Mouse (Mus musculus) CH12.LX (cell line): ENCODE measurements around the gene Dpp6. TPM values are rescaled to one million over a fixed set of nuclear protein-coding genes. Genes with fewer than 3 reads are reported as not detected.

Experiments
- DNase-seq: peaks from one replicate; pipeline ENCODE4 v3.0.0-alpha.2; 2013; ENCODE audit errors: extremely low read depth
- H3K27ac ChIP-seq: 2 replicates; pipeline ENCODE4 v1.5.1; 2012; ENCODE audit warnings: low read depth, mild to moderate bottlenecking, control low read depth, moderate library complexity; ENCODE audit not compliant: insufficient read depth
- H3K27me3 ChIP-seq: replicated peaks from 2 replicates; pipeline ENCODE3; 2012; ENCODE audit warnings: inconsistent platforms
- H3K36me3 ChIP-seq, 2 experiments: replicated peaks in 1 of 2; 2 replicates each; pipeline versions ENCODE3 to v1.6.1; 2012; ENCODE audit warnings: inconsistent platforms in 1 of 2, low read length in 1 of 2, mild to moderate bottlenecking in 1 of 2, mixed read lengths in 1 of 2, moderate library complexity in 1 of 2; ENCODE audit not compliant: control insufficient read depth in 1 of 2, insufficient read depth in 1 of 2
- H3K4me1 ChIP-seq, 2 experiments: 2 replicates each; pipeline ENCODE4 v1.6.1; 2012; ENCODE audit warnings: inconsistent platforms in 1 of 2, moderate library complexity in 1 of 2; ENCODE audit not compliant: insufficient read depth in 2 of 2, control insufficient read depth in 1 of 2
- H3K4me2 ChIP-seq: 2 replicates; pipeline ENCODE4 v1.6.1; 2012; ENCODE audit warnings: low read depth, mild to moderate bottlenecking, control low read depth; ENCODE audit not compliant: poor library complexity, insufficient read depth, severe bottlenecking
- H3K4me3 ChIP-seq, 3 experiments: fragments of 150-350 bp in 1 of 3; sonication (generic) in 1 of 3; replicated peaks in 1 of 3; 2 replicates each; pipeline versions ENCODE3 to v1.5.1; 2011 to 2012; ENCODE audit warnings: low read depth in 2 of 3, low read length in 2 of 3, mild to moderate bottlenecking in 2 of 3, moderate library complexity in 2 of 3, control low read depth in 1 of 3, improper control_type of control experiment in 1 of 3, inconsistent platforms in 1 of 3, mixed read lengths in 1 of 3; ENCODE audit not compliant: poor library complexity in 1 of 3
- H3K79me2 ChIP-seq: replicated peaks from 2 replicates; pipeline ENCODE4 v1.6.1; 2012; ENCODE audit warnings: mild to moderate bottlenecking, moderate library complexity; ENCODE audit not compliant: control insufficient read depth, poor library complexity, insufficient read depth, severe bottlenecking; ENCODE audit errors: extremely low read depth
- H3K9ac ChIP-seq: 2 replicates; pipeline ENCODE4 v1.6.1; 2012; ENCODE audit warnings: low read depth, mild to moderate bottlenecking, control low read depth, moderate library complexity; ENCODE audit not compliant: insufficient read depth
- H3K9me3 ChIP-seq: replicated peaks from 2 replicates; pipeline ENCODE3; 2012; ENCODE audit warnings: low read length, inconsistent platforms, mixed read lengths
- BHLHE40 ChIP-seq: IDR thresholded peaks from 2 replicates; pipeline ENCODE4 v1.6.1; 2011; ENCODE audit warnings: mild to moderate bottlenecking, low read depth, low read length, improper control_type of control experiment
- CTCF ChIP-seq, 2 experiments: IDR thresholded peaks in 1 of 2; conservative IDR thresholded peaks in 1 of 2; 2 replicates each; pipeline ENCODE4 v1.5.1; 2011 to 2012; ENCODE audit warnings: low read depth in 2 of 2, low read length in 2 of 2, improper control_type of control experiment in 1 of 2, inconsistent platforms in 1 of 2, mild to moderate bottlenecking in 1 of 2, moderate library complexity in 1 of 2
- GABPA ChIP-seq: IDR thresholded peaks from 2 replicates; pipeline ENCODE4 v1.6.1; 2012; ENCODE audit warnings: low read depth, low read length, improper control_type of control experiment, inconsistent platforms; ENCODE audit not compliant: insufficient replicate concordance
- HCFC1 ChIP-seq: IDR thresholded peaks from 2 replicates; pipeline ENCODE4 v1.6.1; 2012; ENCODE audit warnings: low read depth, mild to moderate bottlenecking, inconsistent platforms, low read length, improper control_type of control experiment
- IRF4 ChIP-seq: IDR thresholded peaks from 2 replicates; pipeline ENCODE4 v1.6.1; 2014; ENCODE audit warnings: low read depth, mild to moderate bottlenecking, inconsistent platforms, low read length, improper control_type of control experiment
- MAFK ChIP-seq: IDR thresholded peaks from 2 replicates; pipeline ENCODE4 v1.6.1; 2011; ENCODE audit warnings: low read length, improper control_type of control experiment; ENCODE audit not compliant: insufficient replicate concordance
- MEF2A ChIP-seq: IDR thresholded peaks from 2 replicates; pipeline ENCODE4 v1.6.1; 2014; ENCODE audit warnings: low read depth, mild to moderate bottlenecking, inconsistent platforms, low read length, improper control_type of control experiment, borderline replicate concordance
- MYC ChIP-seq: IDR thresholded peaks from 2 replicates; pipeline ENCODE4 v1.6.1; 2011; ENCODE audit warnings: low read depth, mild to moderate bottlenecking, improper control_type of control experiment, low read length
- POLR2AphosphoS2 ChIP-seq: IDR thresholded peaks from 2 replicates; pipeline ENCODE4 v1.6.1; 2011; ENCODE audit warnings: low read depth, low read length, improper control_type of control experiment
- RAD21 ChIP-seq: IDR thresholded peaks from 2 replicates; pipeline ENCODE4 v1.6.1; 2011; ENCODE audit warnings: low read depth, mild to moderate bottlenecking, low read length, improper control_type of control experiment, moderate library complexity
- RCOR1 ChIP-seq: conservative IDR thresholded peaks from 2 replicates; pipeline ENCODE4 v1.6.1; 2012; ENCODE audit warnings: low read depth, mild to moderate bottlenecking, inconsistent platforms, low read length, improper control_type of control experiment
- SIN3A ChIP-seq: IDR thresholded peaks from 2 replicates; pipeline ENCODE4 v1.6.1; 2012; ENCODE audit warnings: low read length, improper control_type of control experiment, inconsistent platforms
- SMC3 ChIP-seq: IDR thresholded peaks from 2 replicates; pipeline ENCODE4 v1.6.1; 2011; ENCODE audit warnings: low read depth, low read length, improper control_type of control experiment
- TBP ChIP-seq: conservative IDR thresholded peaks from 2 replicates; pipeline ENCODE4 v1.6.1; 2011; ENCODE audit warnings: low read depth, low read length, improper control_type of control experiment
- TCF12 ChIP-seq: IDR thresholded peaks from 2 replicates; pipeline ENCODE4 v1.6.1; 2014; ENCODE audit warnings: low read depth, mild to moderate bottlenecking, inconsistent platforms, low read length, improper control_type of control experiment
- USF1 ChIP-seq: IDR thresholded peaks from 2 replicates; pipeline ENCODE4 v1.6.1; 2014; ENCODE audit warnings: low read depth, mild to moderate bottlenecking, inconsistent platforms, low read length, improper control_type of control experiment
- USF2 ChIP-seq: conservative IDR thresholded peaks from 2 replicates; pipeline ENCODE4 v1.6.1; 2011; ENCODE audit warnings: low read depth, low read length, improper control_type of control experiment
- dilution Hi-C: fragments of 300-500 bp; cut with MboI; formaldehyde crosslinking; loops from 2 replicates; pipeline ENCODE4 v1.14.3; 2020; ENCODE audit warnings: low sequenced_read_pairs; ENCODE audit not compliant: extremely low pct_unique_long_range_greater_than_20kb, extremely low pct_ligation_motif_present
- in situ Hi-C: fragments of 300-500 bp; cut with MboI; formaldehyde crosslinking; loops from 3 replicates; pipeline ENCODE4 v1.14.3; 2019; ENCODE audit warnings: low sequenced_read_pairs, low pct_ligation_motif_present, low pct_unique_long_range_greater_than_20kb, mixed read lengths
- polyA plus RNA-seq: library from polyadenylated mRNA; unstranded; fragments of >175 nt; gene quantifications from 2 replicates; pipeline ENCODE4 v1.2.1, GENCODE M21; 2012; ENCODE audit warnings: low read depth; ENCODE audit not compliant: insufficient read length
- total RNA-seq, 2 experiments: library from RNA; depleted of rRNA; stranded (reverse); fragments of 300-350 nt in 1 of 2; fragments of >200 nt in 1 of 2; gene quantifications; 2 replicates each; pipeline ENCODE4 v1.2.3; 2012 to 2014

The Dpp6 gene
- total and polyA plus RNA-seq, 3 experiments = not detected

DNA sequence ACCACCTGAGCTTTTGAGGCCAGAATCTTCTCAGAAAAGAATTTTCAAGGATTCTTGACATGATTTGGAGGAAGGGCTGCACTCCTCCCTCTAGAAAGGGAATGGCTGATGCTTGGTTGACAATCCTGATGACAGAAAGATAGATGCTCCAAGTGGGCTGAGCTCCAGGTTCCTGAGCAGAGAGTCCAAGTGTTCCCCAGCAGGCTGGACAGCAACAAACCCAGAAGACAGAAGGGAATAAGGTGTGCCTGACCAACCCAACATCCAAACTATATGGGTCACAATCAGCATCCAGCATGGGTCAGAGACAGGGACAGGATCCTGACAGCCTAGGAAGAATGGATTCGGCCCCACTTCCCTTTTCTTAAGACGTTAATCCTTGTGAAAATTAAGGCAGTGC lies 493.2 kb downstream of the Dpp6 start:
- H3K9me3 ChIP-seq = peaks cover 20% of the 10 kb centered on the region
- no peak overlapping the region for H3K4me2 ChIP-seq
- no peak for DNase-seq
- H3K9ac ChIP-seq = no peak overlapping the region
- no peaks in the 10 kb centered on the region for H3K36me3 ChIP-seq
- in situ Hi-C loops (no loop called here), dilution Hi-C loops (no loop called here)
- H3K27ac ChIP-seq = no peak overlapping the region
- H3K79me2 ChIP-seq = no peaks in the 10 kb centered on the region
- no peak for TF ChIP-seq SMC3
- TF ChIP-seq POLR2AphosphoS2 = no peak
- TF ChIP-seq HCFC1 = no peak
- no peak for TF ChIP-seq IRF4
- TF ChIP-seq TBP = no peak
- TF ChIP-seq MEF2A = no peak
- no peak for TF ChIP-seq USF2
- no peak for TF ChIP-seq MAFK
- no peak for TF ChIP-seq MYC
- no peak for TF ChIP-seq SIN3A
- TF ChIP-seq GABPA = no peak
- H3K27me3 ChIP-seq = no peaks in the 10 kb centered on the region
- H3K4me3 ChIP-seq = no peak overlapping the region
- H3K4me1 ChIP-seq = peaks cover 0 to 12% of the 10 kb centered on the region in 2 experiments; a peak in 2 of 4 replicates

- Histone ChIP-seq H3K4me2 (no peak overlapping the region), H3K36me3 (no peaks in the 10 kb centered on the region), H3K4me3 (no peak overlapping the region), H3K79me2 (no peaks in the 10 kb centered on the region), H3K9me3 (peaks cover 30% of the 10 kb centered on the region), H3K9ac (no peak overlapping the region), H3K4me1 (no peaks in the 10 kb centered on the region), H3K27me3 (no peaks in the 10 kb centered on the region), H3K27ac (no peak overlapping the region)
- TF ChIP-seq RAD21 (no peak), CTCF (conservative IDR thresholded peaks at IDR 0.05 in 1 of 2, IDR thresholded peaks at IDR 0.05 in 1 of 2; ENCODE audit: low read depth in 2 of 2, low read length in 2 of 2) (no peak), USF1 (no peak), RCOR1 (no peak), BHLHE40 (no peak), MYC (no peak), TCF12 (no peak)
- in situ Hi-C loops = no loop called here
- dilution Hi-C loops = no loop called here
- no peak for DNase-seq
Measured at GRCm38 (mm10) chr5:27316674-27317073, 499.7 kb downstream of the Dpp6 start.
